Mouse (Mus musculus) forebrain, embryonic 15.5 days (tissue): ENCODE measurements around the gene Agrn. TPM values are rescaled to one million over a fixed set of nuclear protein-coding genes. Genes with fewer than 3 reads are reported as not detected.
A peak's percentile ranks its signal among the peaks of the same experiment; 100 is the strongest.

Experiments
- ATAC-seq: fragments of 200-750 bp; cut with Nextera tagmentation; replicated peaks from 2 replicates; pipeline ENCODE4 v1.8.0; 2017; ENCODE audit warnings: mild to moderate bottlenecking, moderate TSS enrichment, moderate library complexity
- H3K27ac ChIP-seq: fragments of 300-500 bp; sonication (generic); replicated peaks from 2 replicates; pipeline ENCODE4 v1.5.1; 2015; ENCODE audit warnings: mild to moderate bottlenecking, inconsistent platforms
- H3K27me3 ChIP-seq: fragments of 300-500 bp; sonication (generic); 2 replicates; pipeline ENCODE4 v1.6.1; 2015; ENCODE audit warnings: inconsistent platforms
- H3K36me3 ChIP-seq: fragments of 300-500 bp; sonication (generic); 2 replicates; pipeline ENCODE4 v1.6.1; 2015; ENCODE audit warnings: mild to moderate bottlenecking, inconsistent platforms
- H3K4me1 ChIP-seq: fragments of 300-500 bp; sonication (generic); 2 replicates; pipeline ENCODE4 v1.6.1; 2015; ENCODE audit warnings: inconsistent platforms
- H3K4me2 ChIP-seq: fragments of 300-500 bp; sonication (generic); replicated peaks from 2 replicates; pipeline ENCODE4 v1.6.1; 2015; ENCODE audit warnings: mild to moderate bottlenecking, inconsistent platforms
- H3K4me3 ChIP-seq: fragments of 300-500 bp; sonication (generic); 2 replicates; pipeline ENCODE4 v1.5.1; 2015; ENCODE audit warnings: mild to moderate bottlenecking, inconsistent platforms
- H3K9ac ChIP-seq: fragments of 300-500 bp; sonication (generic); replicated peaks from 2 replicates; pipeline ENCODE4 v1.6.1; 2015; ENCODE audit warnings: mild to moderate bottlenecking, inconsistent platforms
- H3K9me3 ChIP-seq: fragments of 300-500 bp; sonication (generic); 2 replicates; pipeline ENCODE4 v1.6.1; 2016; ENCODE audit warnings: inconsistent platforms
- WGBS: fragments of 180-500 bp; shearing (Covaris S2); methylation state at CpG from one replicate; pipeline ENCODE4 v1.1.7; 2015; ENCODE audit warnings: mixed read lengths; 5-methylcytosine and 5-hydroxymethylcytosine counted together
- microRNA-seq: library from miRNA; unstranded; fragments of <30 nt; microRNA quantifications from one replicate; pipeline ENCODE4, GENCODE M21; 2016
- polyA plus RNA-seq: library from polyadenylated mRNA; unstranded; fragments of >200 nt; fragmentation: Nextera tagmentation; extraction: Ambion mirVana; gene quantifications from 2 replicates; pipeline ENCODE4 v1.2.1, GENCODE M21; 2015

Gene Agrn
- polyA plus RNA-seq, 1 experiment from 2014 or later = 103 TPM

- Histone ChIP-seq H3K27me3 (no peaks in the 10 kb centered on the region), H3K9me3 (no peaks in the 10 kb centered on the region), H3K4me2 (no peak overlapping the region), H3K4me1 (no peaks in the 10 kb centered on the region), H3K36me3 (no peaks in the 10 kb centered on the region), H3K4me3 (no peak overlapping the region), H3K9ac (no peak overlapping the region), H3K27ac (no peak overlapping the region)
- no peak for ATAC-seq
- 85% methylated on average over 12 of the region's 12 CpGs for WGBS
These were observed 63.2 kb downstream of the Agrn start for GRCm38 (mm10) chr4:156133943-156134605.

GRCm38 (mm10) chr4:156133334-156133733 lies 64.0 kb downstream of the Agrn start:
- WGBS = 49% methylated on average over 5 of the region's 5 CpGs
- Histone ChIP-seq H3K9me3 (no peaks in the 10 kb centered on the region), H3K4me1 (no peaks in the 10 kb centered on the region), H3K9ac (no peak overlapping the region), H3K36me3 (no peaks in the 10 kb centered on the region), H3K27me3 (no peaks in the 10 kb centered on the region), H3K4me3 (no peak overlapping the region), H3K4me2 (no peak overlapping the region), H3K27ac (no peak overlapping the region)
- no peak for ATAC-seq

GRCm38 (mm10) chr4:156130940-156131339 lies 66.3 kb downstream of the Agrn start:
- Histone ChIP-seq H3K36me3 (peaks cover 4% of the 10 kb centered on the region; the same call in 1 of the 2 replicates), H3K4me3 (no peak overlapping the region), H3K9ac (no peak overlapping the region), H3K27me3 (no peaks in the 10 kb centered on the region), H3K9me3 (no peaks in the 10 kb centered on the region), H3K4me2 (no peak overlapping the region), H3K27ac (no peak overlapping the region), H3K4me1 (no peaks in the 10 kb centered on the region)
- ATAC-seq = no peak
- WGBS = 90% methylated on average over 10 of the region's 10 CpGs

DNA sequence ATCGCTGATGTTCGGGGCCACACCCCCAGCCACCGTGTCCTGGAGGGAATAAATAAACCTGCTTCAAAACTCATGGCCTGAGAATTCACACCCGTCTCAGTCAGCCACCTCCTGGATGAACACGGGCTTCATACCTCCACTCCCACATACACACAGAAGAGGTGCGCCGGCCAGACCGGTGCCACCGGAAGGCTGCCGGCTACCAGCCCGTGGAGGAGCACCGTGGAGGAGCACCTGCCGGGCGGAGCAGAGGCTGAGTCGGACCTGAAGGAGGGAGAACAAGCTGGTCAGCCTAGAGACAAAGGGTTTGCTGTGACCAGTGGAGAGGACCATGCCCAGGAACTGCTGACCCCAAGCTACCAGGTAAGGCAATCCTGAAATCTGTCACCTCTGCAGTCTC lies 66.9 kb downstream of the Agrn start, which contains the start of gene Rnf223:
Rnf223 (plus strand) TSS at position 78 of the 400 bp plus-strand sequence.
- no peak for ATAC-seq
- H3K4me2 ChIP-seq = no peak within 1 kb of the TSS
- peaks cover 8% of the 10 kb centered on the region; the same call in 1 of the 2 replicates for H3K36me3 ChIP-seq
- H3K4me3 ChIP-seq = no peak within 1 kb of the TSS
- H3K9me3 ChIP-seq = no peaks in the 10 kb centered on the region
- H3K9ac ChIP-seq = no peak within 1 kb of the TSS
- WGBS = 87% methylated on average over 15 of the region's 15 CpGs
- no peaks in the 10 kb centered on the region for H3K4me1 ChIP-seq
- no peaks in the 10 kb centered on the region for H3K27me3 ChIP-seq
- H3K27ac ChIP-seq = no peak within 1 kb of the TSS

DNA sequence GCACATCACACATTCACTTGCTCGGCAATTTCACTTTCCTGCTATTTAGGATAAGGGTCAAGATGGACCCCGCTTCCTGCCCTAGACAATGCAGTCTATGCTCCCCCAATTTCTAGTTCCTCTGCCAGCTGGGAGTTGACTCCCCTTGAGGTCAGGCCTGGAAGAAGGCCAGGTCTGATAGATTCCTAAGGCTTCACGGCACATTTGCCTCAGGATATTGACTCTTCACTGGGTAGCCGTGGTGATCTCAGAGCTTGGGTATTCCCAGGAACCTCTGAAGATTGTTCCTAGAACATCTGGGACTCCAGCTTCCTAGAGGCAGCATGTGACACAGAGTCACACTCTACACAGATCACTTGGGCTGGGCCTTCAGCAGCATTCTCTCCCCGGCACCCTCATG lies 68.5 kb downstream of the Agrn start:
- WGBS = 85% methylated on average over 5 of the region's 5 CpGs
- no peak overlapping the region for H3K4me2 ChIP-seq
- no peak overlapping the region for H3K4me3 ChIP-seq
- ATAC-seq = no peak
- no peak overlapping the region for H3K9ac ChIP-seq
- peaks cover 23% of the 10 kb centered on the region for H3K36me3 ChIP-seq
- H3K4me1 ChIP-seq = no peaks in the 10 kb centered on the region
- no peaks in the 10 kb centered on the region for H3K9me3 ChIP-seq
- H3K27me3 ChIP-seq = no peaks in the 10 kb centered on the region
- no peak overlapping the region for H3K27ac ChIP-seq

DNA sequence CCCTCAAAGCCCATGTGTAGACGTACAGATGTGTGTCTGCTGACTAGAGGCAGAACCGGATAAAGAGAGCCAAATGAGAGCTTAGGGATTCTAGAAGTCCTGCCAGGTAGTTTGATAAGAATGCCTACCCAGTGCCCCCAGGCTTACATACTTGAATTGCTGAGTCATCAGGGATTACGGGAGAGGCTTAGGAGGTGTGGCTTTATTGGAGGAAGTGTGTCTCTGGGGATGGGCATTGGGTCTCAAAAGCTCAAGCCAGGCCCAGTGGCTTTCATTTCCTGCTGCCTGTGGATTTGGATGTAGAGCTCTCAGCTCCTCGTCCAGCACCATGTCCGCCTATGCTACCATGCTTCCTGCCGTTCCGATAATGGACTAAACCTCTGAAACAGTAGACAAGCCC lies 70.4 kb downstream of the Agrn start:
- no peak overlapping the region for H3K4me3 ChIP-seq
- H3K9me3 ChIP-seq = no peaks in the 10 kb centered on the region
- no peak overlapping the region for H3K9ac ChIP-seq
- no peaks in the 10 kb centered on the region for H3K27me3 ChIP-seq
- 94% methylated on average over 7 of the region's 7 CpGs for WGBS
- H3K36me3 ChIP-seq = peaks cover 40% of the 10 kb centered on the region
- H3K4me1 ChIP-seq = no peaks in the 10 kb centered on the region
- no peak overlapping the region for H3K4me2 ChIP-seq
- no peak for ATAC-seq
- H3K27ac ChIP-seq = no peak overlapping the region

DNA sequence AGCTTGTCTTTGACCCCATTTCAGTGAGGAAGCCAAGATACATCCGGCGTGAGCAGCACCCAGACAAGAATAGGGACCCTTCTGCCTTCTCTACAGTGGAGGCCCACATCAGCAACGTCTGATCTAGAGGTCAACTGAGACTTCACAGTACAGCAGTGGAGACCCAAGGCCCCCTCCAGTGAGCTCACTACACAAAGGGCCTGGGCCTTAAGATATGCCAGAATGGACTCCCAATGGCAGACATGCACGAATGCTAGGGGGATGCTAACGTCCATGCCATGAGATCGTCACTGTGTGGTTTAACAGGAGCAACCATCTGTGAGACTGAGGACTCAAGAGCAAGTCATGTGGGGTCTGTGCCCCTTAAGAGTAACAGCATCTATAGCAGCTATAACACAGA lies 71.9 kb downstream of the Agrn start:
- no peak overlapping the region for H3K4me3 ChIP-seq
- H3K4me1 ChIP-seq = no peaks in the 10 kb centered on the region
- ATAC-seq = no peak
- peaks cover 53% of the 10 kb centered on the region for H3K36me3 ChIP-seq
- no peaks in the 10 kb centered on the region for H3K27me3 ChIP-seq
- H3K9me3 ChIP-seq = no peaks in the 10 kb centered on the region
- H3K9ac ChIP-seq = no peak overlapping the region
- H3K27ac ChIP-seq = no peak overlapping the region
- WGBS = 94% methylated on average over 6 of the region's 6 CpGs
- no peak overlapping the region for H3K4me2 ChIP-seq

- Histone ChIP-seq H3K27me3 (no peaks in the 10 kb centered on the region), H3K9me3 (no peaks in the 10 kb centered on the region), H3K4me2 (no peak overlapping the region), H3K36me3 (peaks cover 66% of the 10 kb centered on the region), H3K9ac (no peak overlapping the region), H3K4me1 (no peaks in the 10 kb centered on the region), H3K4me3 (no peak overlapping the region), H3K27ac (no peak overlapping the region)
- WGBS = 93% methylated on average over 7 of the region's 7 CpGs
- no peak for ATAC-seq
These were observed 73.2 kb downstream of the Agrn start for GRCm38 (mm10) chr4:156124077-156124476.

Small RNAs within 50 kb of the gene (microRNA-seq; reads per million reads assigned to microRNA genes)
- gene Mir7658 = 4.0 reads per million, percentile 13 among the genes with 10 or more reads in this experiment

Other genes with a start within 250 kb of the Agrn start
- 7.4 and 9.0 TPM in 2 replicates for gene C1qtnf12, start 235.2 kb downstream of the Agrn start, polyA plus RNA-seq
- gene B3galt6, start 204.8 kb downstream of the Agrn start, polyA plus RNA-seq = 27.8 and 30.2 TPM in 2 replicates
- gene Sdf4, start 204.6 kb downstream of the Agrn start, polyA plus RNA-seq = 114 and 117 TPM in 2 replicates
- 0.83 and 0.95 TPM in 2 replicates for gene Tnfrsf4, start 183.6 kb downstream of the Agrn start, polyA plus RNA-seq
- 0.66 and 1.5 TPM in 2 replicates for gene Tnfrsf18, start 171.3 kb downstream of the Agrn start, polyA plus RNA-seq
- gene Ttll10, start 138.1 kb downstream of the Agrn start, polyA plus RNA-seq = not detected in 2 replicates
- 40.2 and 41.0 TPM in 2 replicates for gene 9430015G10Rik, start 87.5 kb downstream of the Agrn start, polyA plus RNA-seq
- 0.46 and 0.72 TPM in 2 replicates for gene Rnf223, start 67.0 kb downstream of the Agrn start, polyA plus RNA-seq
- gene Isg15, start 3.3 kb upstream of the Agrn start, polyA plus RNA-seq = 1.5 and 2.1 TPM in 2 replicates
- 4.2 and 4.3 TPM in 2 replicates for gene AW011738, start 5.8 kb upstream of the Agrn start, polyA plus RNA-seq
- 1.7 and 2.0 TPM in 2 replicates for gene Perm1, start 18.4 kb upstream of the Agrn start, polyA plus RNA-seq
- 27.3 and 29.0 TPM in 2 replicates for gene Plekhn1, start 37.4 kb upstream of the Agrn start, polyA plus RNA-seq
- 61.0 and 61.6 TPM in 2 replicates for gene Noc2l, start 38.5 kb upstream of the Agrn start, polyA plus RNA-seq
- gene Samd11, start 58.2 kb upstream of the Agrn start, polyA plus RNA-seq = 1.3 and 1.5 TPM in 2 replicates
- not detected in 2 replicates for gene Vmn2r-ps159, start 133.6 kb upstream of the Agrn start, polyA plus RNA-seq